Mouse (Mus musculus) intestine, embryonic 14.5 days (tissue): ENCODE data around the gene Gm11232. TPM values are rescaled to one million over a fixed set of nuclear protein-coding genes. Genes with fewer than 3 reads are reported as not detected.

Experiments used
- ATAC-seq: fragments of 200-750 bp; cut with Nextera tagmentation; replicated peaks from 2 replicates; pipeline ENCODE4 v1.8.0; 2017; ENCODE audit warnings: low read depth, moderate number of reproducible peaks, moderate TSS enrichment, moderate library complexity; ENCODE audit not compliant: low FRiP score, low TSS enrichment
- DNase-seq: peaks from one replicate; pipeline ENCODE4 v3.0.0-alpha.2; 2018; ENCODE audit warnings: low spot score
- H3K27ac ChIP-seq: fragments of 300-500 bp; sonication (generic); 2 replicates; pipeline ENCODE4 v1.5.1; 2014; ENCODE audit warnings: low read depth, mild to moderate bottlenecking, control low read depth
- H3K27me3 ChIP-seq: fragments of 300-500 bp; sonication (generic); replicated peaks from 2 replicates; pipeline ENCODE4 v1.6.1; 2014; ENCODE audit warnings: low read length, control low read depth; ENCODE audit not compliant: control insufficient read depth, insufficient read depth
- H3K36me3 ChIP-seq: fragments of 300-500 bp; sonication (generic); 2 replicates; pipeline ENCODE4 v1.6.1; 2014; ENCODE audit warnings: low read length, control low read depth; ENCODE audit not compliant: control insufficient read depth, insufficient read depth
- H3K4me1 ChIP-seq: fragments of 300-500 bp; sonication (generic); replicated peaks from 2 replicates; pipeline ENCODE4 v1.6.1; 2014; ENCODE audit warnings: low read length, control low read depth, mixed read lengths; ENCODE audit not compliant: control insufficient read depth, insufficient read depth
- H3K4me2 ChIP-seq: fragments of 300-500 bp; sonication (generic); 2 replicates; pipeline ENCODE4 v1.6.1; 2014; ENCODE audit warnings: low read length
- H3K4me3 ChIP-seq: fragments of 300-500 bp; sonication (generic); 2 replicates; pipeline ENCODE4 v1.5.1; 2014; ENCODE audit warnings: low read depth, low read length, control low read depth, mixed read lengths
- H3K9ac ChIP-seq: fragments of 300-500 bp; sonication (generic); 2 replicates; pipeline ENCODE4 v1.6.1; 2014; ENCODE audit warnings: mild to moderate bottlenecking, low read length
- H3K9me3 ChIP-seq: fragments of 300-500 bp; sonication (generic); 2 replicates; pipeline ENCODE4 v1.6.1; 2016; ENCODE audit warnings: low read length, control low read depth; ENCODE audit not compliant: control insufficient read depth
- WGBS: fragments of 180-500 bp; shearing (Covaris S2); extraction: QIAGEN DNeasy Blood & Tissue Kit; methylation state at CpG from one replicate; pipeline ENCODE4 v1.1.7; 2014; 5-methylcytosine and 5-hydroxymethylcytosine counted together
- polyA plus RNA-seq: library from polyadenylated mRNA; unstranded; fragments of >200 nt; fragmentation: Nextera tagmentation; extraction: Ambion mirVana; gene quantifications from 2 replicates; pipeline ENCODE4 v1.2.1, GENCODE M21; 2014

Gm11232 gene
- polyA plus RNA-seq, 1 experiment from 2014 or later, result 1.1 TPM

DNA sequence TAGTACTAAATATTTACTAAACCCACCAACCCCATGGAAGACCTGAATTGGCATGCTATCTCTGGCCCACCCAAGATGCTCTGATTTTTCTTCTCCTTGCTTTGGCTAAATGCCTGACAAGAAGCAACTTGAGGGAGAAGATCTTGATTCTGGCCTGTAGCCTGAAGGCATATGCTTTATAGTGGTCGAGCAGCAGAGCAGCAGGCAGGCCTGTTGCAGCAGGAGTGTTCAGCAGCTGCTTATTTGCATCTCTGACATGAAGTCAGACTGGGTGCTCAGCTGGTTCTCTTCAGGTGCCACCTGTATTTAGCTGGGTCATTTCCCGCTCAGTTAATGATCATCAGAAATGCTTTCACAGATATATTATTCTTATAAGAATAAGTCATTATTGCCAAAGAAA lies 30.2 kb downstream of the Gm11232 start:
- H3K36me3 ChIP-seq, result no peaks in the 10 kb centered on the region
- H3K9me3 ChIP-seq, result no peaks in the 10 kb centered on the region
- H3K4me1 ChIP-seq, result no peaks in the 10 kb centered on the region
- H3K27me3 ChIP-seq, result no peaks in the 10 kb centered on the region
- H3K27ac ChIP-seq, result no peak overlapping the region
- DNase-seq, result no peak
- no peak for ATAC-seq
- H3K4me2 ChIP-seq, result no peak overlapping the region
- no peak overlapping the region for H3K4me3 ChIP-seq
- no peak overlapping the region for H3K9ac ChIP-seq
- 42% methylated on average over 2 of the region's 2 CpGs for WGBS

DNA sequence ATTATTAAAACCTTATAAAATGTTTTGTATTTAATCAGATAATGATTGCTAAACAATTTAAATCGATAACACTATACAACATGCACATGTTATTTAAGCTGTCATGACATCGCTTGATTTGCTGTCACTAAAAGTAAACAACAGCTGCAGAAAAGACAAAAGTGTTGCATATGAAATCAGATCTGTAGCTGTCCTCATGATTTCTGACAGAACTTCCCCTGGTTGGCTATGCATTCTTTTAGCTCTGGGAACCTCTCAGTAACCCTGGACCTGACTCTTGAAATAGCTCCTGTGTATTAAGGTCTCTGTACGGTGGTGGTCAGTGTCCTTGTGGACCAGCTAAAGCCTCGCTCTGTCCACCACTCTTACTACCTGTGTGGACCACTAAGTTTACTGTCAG lies 30.7 kb downstream of the Gm11232 start:
- Histone ChIP-seq H3K4me2 (no peak overlapping the region), H3K4me3 (no peak overlapping the region), H3K4me1 (no peaks in the 10 kb centered on the region), H3K36me3 (no peaks in the 10 kb centered on the region), H3K9me3 (no peaks in the 10 kb centered on the region), H3K27ac (no peak overlapping the region), H3K27me3 (no peaks in the 10 kb centered on the region), H3K9ac (no peak overlapping the region)
- ATAC-seq, result no peak
- WGBS, result 83% methylated on average over 4 of the region's 4 CpGs
- DNase-seq, result no peak

DNA sequence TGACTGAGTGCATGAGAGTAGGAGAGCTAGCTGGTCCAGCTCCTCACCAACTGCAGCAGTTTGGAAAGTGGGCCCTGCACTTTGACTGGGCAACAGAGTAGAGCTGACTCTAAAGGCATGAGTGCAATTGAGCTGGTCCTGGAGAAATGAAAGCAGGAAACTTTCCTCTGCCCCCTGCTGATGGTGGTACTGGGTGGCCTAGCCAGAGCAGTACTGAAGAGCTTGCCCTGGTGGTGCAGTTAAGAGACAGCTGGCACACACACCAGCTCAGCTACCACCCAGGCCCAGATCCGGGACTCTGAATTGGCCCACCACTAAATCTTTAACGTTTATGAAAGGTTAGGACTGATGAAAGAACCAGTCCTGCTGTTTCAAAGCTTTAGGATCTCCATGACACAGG lies 31.9 kb downstream of the Gm11232 start:
- DNase-seq (no peak), ATAC-seq (no peak)
- Histone ChIP-seq H3K27me3 (no peaks in the 10 kb centered on the region), H3K9ac (no peak overlapping the region), H3K9me3 (no peaks in the 10 kb centered on the region), H3K36me3 (no peaks in the 10 kb centered on the region), H3K4me3 (no peak overlapping the region), H3K27ac (no peak overlapping the region), H3K4me1 (no peaks in the 10 kb centered on the region), H3K4me2 (no peak overlapping the region)
- 57% methylated on average over 2 of the region's 2 CpGs for WGBS
